In the genomic region with DNA sequence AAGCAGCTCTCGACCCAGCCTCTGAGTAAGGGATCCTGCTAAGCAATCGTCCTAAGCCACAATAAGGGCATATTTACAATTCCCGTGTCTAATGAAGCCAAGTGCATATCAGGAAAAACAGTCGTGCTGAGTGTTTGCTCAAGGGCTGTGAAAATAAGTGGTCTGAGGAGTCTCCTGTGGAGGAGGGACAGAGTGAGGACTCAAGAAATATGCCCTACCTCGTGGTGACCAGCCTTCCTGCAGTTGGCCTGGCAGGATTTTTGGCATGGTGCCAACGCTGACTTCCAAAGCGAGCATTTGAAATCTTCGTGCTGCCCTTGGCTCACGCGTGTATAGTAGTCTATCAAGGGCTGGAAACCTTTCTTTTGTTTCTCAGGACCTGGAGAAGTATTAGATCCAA, we compare ENCODE assay signal across 8 mouse cellular contexts.
DNase-seq lines count a peak whose midpoint lies in the region.

No protein-coding gene starts in this region.

- peak; percentile 20 for DNase-seq in cerebellum, adult 9-10 months
- DNase-seq in cerebellum, adult 11-12 months: no peak
- peak; percentile 64 for DNase-seq in kidney, postnatal 10 days
- DNase-seq in kidney, adult 8-10 months: no peak
- peak; percentile 36 for DNase-seq in NIH3T3 (ENCODE audit: low read depth)
- DNase-seq in lung, adult 18-20 months: peak; percentile 72 to 82
- no peak for DNase-seq in frontal cortex, postnatal 36 days (ENCODE audit: low spot score in 2 of 2)
- DNase-seq in layer of hippocampus, adult 11-12 months (ENCODE audit: low spot score): no peak

Comparison
In these comparisons a context has a peak if more than half of its experiments do, and no peak if none do; other contexts are left out.
1. DNase-seq: peak in cerebellum, adult 9-10 months (single experiment), kidney, postnatal 10 days (single experiment), NIH3T3 (single experiment) and lung, adult 18-20 months (2 of 2); none in cerebellum, adult 11-12 months (single experiment), kidney, adult 8-10 months (0 of 2), frontal cortex, postnatal 36 days (0 of 2) and layer of hippocampus, adult 11-12 months (single experiment).